Mouse (Mus musculus) layer of hippocampus, postnatal 14 days (tissue): ENCODE measurements around the gene Cd302. TPM values are rescaled to one million over a fixed set of nuclear protein-coding genes. Genes with fewer than 3 reads are reported as not detected.

Experiments used
- DNase-seq, 2 experiments: peaks; one replicate each; pipeline ENCODE4 v3.0.0; 2021 to 2022; ENCODE audit warnings: low spot score in 2 of 2, mixed read lengths in 1 of 2
- total RNA-seq, 2 experiments: library from RNA; stranded (reverse); gene quantifications; 2 replicates each; pipeline ENCODE4 v1.2.3; 2021

Gene Cd302
- total RNA-seq, 2 experiments from 2014 or later, result 9.3 to 11.7 TPM

GRCm38 (mm10) chr2:60256751-60257150 lies 27.5 kb downstream of the Cd302 start:
- no peak for DNase-seq

GRCm38 (mm10) chr2:60253506-60253905 lies 30.8 kb downstream of the Cd302 start:
- DNase-seq, result no peak

- no peak for DNase-seq
Measured at GRCm38 (mm10) chr2:60252782-60253181, 31.5 kb downstream of the Cd302 start.

GRCm38 (mm10) chr2:60234506-60234905 lies 49.8 kb downstream of the Cd302 start:
- DNase-seq, result no peak

GRCm38 (mm10) chr2:60233147-60233546 lies 51.1 kb downstream of the Cd302 start:
- DNase-seq, result no peak

GRCm38 (mm10) chr2:60230361-60230760 lies 53.9 kb downstream of the Cd302 start:
- DNase-seq, result no peak

GRCm38 (mm10) chr2:60228470-60228869 lies 55.8 kb downstream of the Cd302 start:
- no peak for DNase-seq

GRCm38 (mm10) chr2:60223489-60223888 lies 60.8 kb downstream of the Cd302 start:
- no peak for DNase-seq

GRCm38 (mm10) chr2:60221954-60222353 lies 62.3 kb downstream of the Cd302 start:
- no peak for DNase-seq

GRCm38 (mm10) chr2:60221236-60221635 lies 63.1 kb downstream of the Cd302 start:
- DNase-seq, result no peak

GRCm38 (mm10) chr2:60217620-60218019 lies 66.7 kb downstream of the Cd302 start:
- no peak for DNase-seq

- no peak for DNase-seq
Measured at GRCm38 (mm10) chr2:60216547-60217153, 67.6 kb downstream of the Cd302 start.

- no peak for DNase-seq
Measured at GRCm38 (mm10) chr2:60214683-60215082, 69.6 kb downstream of the Cd302 start.

GRCm38 (mm10) chr2:60212488-60212887 lies 71.8 kb downstream of the Cd302 start:
- DNase-seq, result no peak

GRCm38 (mm10) chr2:60210821-60211220 lies 73.5 kb downstream of the Cd302 start:
- no peak for DNase-seq

GRCm38 (mm10) chr2:60209703-60210651 lies 74.3 kb downstream of the Cd302 start, which contains the start of the genes Baz2b and March7:
TSS of gene Baz2b (minus strand) at chr2:60209839.
TSS of gene March7 (plus strand) at chr2:60209887.
- DNase-seq, result peak; percentile 81 to 86

- peak; percentile 46 to 51 for DNase-seq
Measured at GRCm38 (mm10) chr2:60209122-60209611, 75.1 kb downstream of the Cd302 start.

- DNase-seq, result no peak
Measured at GRCm38 (mm10) chr2:60205795-60206194, 78.5 kb downstream of the Cd302 start.

- DNase-seq, result no peak
Measured at GRCm38 (mm10) chr2:60204162-60204561, 80.1 kb downstream of the Cd302 start.

GRCm38 (mm10) chr2:60203733-60204132 lies 80.6 kb downstream of the Cd302 start:
- DNase-seq, result no peak

GRCm38 (mm10) chr2:60202900-60203530 lies 81.3 kb downstream of the Cd302 start:
- no peak for DNase-seq
